Mouse (Mus musculus) gastrocnemius, postnatal 25 days (tissue): ENCODE measurements around the gene Ndel1. TPM values are rescaled to one million over a fixed set of nuclear protein-coding genes. Genes with fewer than 3 reads are reported as not detected.

ENCODE experiments used
- DNase-seq: peaks from one replicate; pipeline ENCODE4 v3.0.0; 2022
- total RNA-seq, 2 experiments: library from RNA; stranded (reverse); gene quantifications; 1 replicate in 1 of 2; 2 replicates in 1 of 2; pipeline ENCODE4 v1.2.3; 2021

Ndel1 gene
- total RNA-seq, 2 experiments from 2014 or later = 69.4 to 71.0 TPM

GRCm38 (mm10) chr11:68893911-68894464 lies 22.3 kb upstream of the Ndel1 start:
- no peak for DNase-seq

DNA sequence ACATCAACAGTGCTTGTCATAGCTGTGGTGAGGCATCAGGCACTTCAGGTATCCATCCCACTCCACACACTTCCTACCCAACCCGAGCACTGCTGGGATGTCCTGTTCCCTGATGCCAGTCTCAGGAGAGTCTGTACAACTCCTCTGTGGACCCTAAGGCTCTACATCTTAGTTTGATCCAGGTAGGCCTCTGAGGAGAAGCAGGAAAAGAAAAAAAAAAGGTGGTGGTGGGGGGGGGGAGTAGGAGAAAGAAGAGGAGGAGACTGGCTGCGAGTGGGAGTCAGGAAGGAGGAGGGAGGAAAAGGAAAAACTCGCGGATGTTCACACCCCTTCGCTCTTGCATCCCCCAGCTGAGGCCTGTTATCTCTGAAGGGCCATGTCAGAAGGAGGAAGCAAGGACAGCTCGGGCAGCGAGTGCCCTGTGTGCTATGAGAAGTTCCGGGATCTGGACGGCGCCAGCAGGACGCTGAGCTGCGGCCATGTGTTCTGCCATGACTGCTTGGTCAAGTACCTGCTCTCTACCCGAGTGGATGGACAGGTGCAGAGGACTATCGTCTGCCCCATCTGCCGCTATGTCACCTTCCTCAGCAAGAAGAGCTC lies 20.7 kb upstream of the Ndel1 start:
- no peak for DNase-seq

DNA sequence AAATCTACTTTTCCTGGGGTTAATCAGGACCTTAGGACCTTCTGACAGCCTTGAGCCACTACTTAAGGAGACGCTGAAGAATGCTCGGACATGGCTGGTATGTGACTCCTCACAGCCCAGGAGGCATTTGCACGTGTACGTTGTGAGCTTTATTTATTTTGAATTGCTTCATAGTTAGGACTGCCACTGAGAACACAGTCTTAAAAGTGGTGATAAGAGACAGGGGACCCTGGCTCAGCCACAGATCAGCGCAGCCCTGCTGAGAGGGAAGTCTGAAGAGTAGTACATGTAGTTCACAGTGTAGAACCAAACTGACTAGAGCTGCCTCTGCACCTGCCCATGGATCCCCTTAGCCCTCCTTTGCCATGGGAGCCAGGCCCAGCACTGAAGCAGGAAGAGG lies 20.2 kb upstream of the Ndel1 start:
- DNase-seq = no peak

- no peak for DNase-seq
These were observed 19.0 kb upstream of the Ndel1 start for GRCm38 (mm10) chr11:68890625-68891024.

GRCm38 (mm10) chr11:68888653-68889052 lies 17.0 kb upstream of the Ndel1 start:
- DNase-seq = no peak

- no peak for DNase-seq
These were observed 16.6 kb upstream of the Ndel1 start, which contains the start of gene Rnf222 for GRCm38 (mm10) chr11:68888253-68888652. Gene Rnf222 (plus strand): TSS chr11:68888553.

- no peak for DNase-seq
These were observed 14.4 kb upstream of the Ndel1 start for GRCm38 (mm10) chr11:68886091-68886490.

GRCm38 (mm10) chr11:68884368-68884767 lies 12.7 kb upstream of the Ndel1 start:
- DNase-seq = no peak

DNA sequence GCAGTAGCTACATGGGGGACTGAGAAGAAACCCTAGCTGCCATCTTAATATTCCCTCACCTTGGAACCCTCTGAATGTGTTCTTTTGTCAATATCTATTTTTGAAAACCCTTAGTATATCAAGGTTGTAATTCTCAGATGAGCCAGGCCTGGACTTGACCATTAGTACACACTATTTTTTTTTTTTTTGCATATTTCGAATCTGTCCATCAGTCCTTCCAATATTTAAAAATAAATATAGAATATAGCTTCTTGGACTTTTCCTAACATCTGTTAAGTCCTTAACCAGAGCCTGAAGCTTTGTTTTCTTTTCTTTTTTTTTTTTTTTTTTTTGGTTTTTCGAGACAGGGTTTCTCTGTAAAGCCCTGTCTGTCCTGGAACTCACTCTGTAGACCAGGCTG lies 12.2 kb upstream of the Ndel1 start:
- no peak for DNase-seq

- DNase-seq = no peak
These were observed 10.4 kb upstream of the Ndel1 start for GRCm38 (mm10) chr11:68882107-68882506.

DNA sequence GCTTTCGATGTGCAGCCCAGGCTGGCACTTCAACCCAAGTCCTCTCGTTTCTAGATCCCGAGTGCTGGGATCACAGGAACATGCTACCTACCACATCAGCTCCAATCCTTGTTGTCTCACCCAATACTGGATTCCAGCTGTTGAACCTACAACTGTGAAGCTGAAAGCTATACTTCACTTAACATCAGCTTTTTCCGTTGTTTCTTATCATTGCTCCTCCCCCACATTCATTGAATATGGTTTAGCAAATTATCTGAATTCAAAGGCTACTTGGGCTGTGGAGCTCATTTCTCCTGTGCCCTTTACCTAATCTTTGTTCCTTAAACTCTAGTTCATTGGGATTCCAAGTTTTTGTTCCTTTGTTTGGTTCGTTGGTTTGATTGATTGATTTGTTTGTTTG lies 7.2 kb upstream of the Ndel1 start:
- DNase-seq = no peak

- no peak for DNase-seq
These were observed 3.2 kb upstream of the Ndel1 start for GRCm38 (mm10) chr11:68874841-68875240.

GRCm38 (mm10) chr11:68871277-68871676 lies 381 bp downstream of the Ndel1 start:
- no peak for DNase-seq

DNA sequence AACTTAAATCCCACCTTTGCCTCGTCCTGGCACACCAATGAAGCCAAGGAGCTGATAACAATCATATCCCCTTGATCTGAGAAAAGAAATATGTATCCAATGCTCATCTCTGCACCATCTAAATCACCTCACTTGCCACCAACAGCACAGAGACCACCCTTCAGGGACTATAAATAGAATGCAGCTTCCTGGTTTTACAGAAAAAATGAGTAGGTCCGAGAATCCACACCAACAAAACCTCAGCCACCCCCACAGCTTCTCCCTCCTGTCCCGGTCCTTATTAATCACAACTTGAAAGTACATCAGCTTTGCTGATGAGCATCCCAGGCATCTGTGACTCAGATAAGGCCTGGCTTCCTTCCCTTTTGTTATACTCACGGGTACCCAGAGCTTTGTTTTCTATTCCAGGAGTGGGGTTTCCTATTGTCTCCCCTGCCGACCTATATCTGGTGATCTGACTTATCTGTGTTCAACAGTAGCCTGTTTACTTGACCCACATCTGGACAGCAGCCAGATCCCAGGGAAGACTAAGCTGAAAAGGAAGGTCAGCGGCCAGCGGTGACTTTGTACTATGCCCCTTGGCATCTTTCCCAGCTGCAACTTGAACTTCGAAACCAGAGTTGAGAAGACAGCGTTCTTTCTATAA lies 7.0 kb downstream of the Ndel1 start:
- DNase-seq = peak; percentile 86

GRCm38 (mm10) chr11:68863631-68864091 lies 8.0 kb downstream of the Ndel1 start:
- DNase-seq = no peak

GRCm38 (mm10) chr11:68862260-68862659 lies 9.4 kb downstream of the Ndel1 start:
- no peak for DNase-seq

- no peak for DNase-seq
These were observed 11.6 kb downstream of the Ndel1 start for GRCm38 (mm10) chr11:68859943-68860593.

- no peak for DNase-seq
These were observed 14.3 kb downstream of the Ndel1 start for GRCm38 (mm10) chr11:68857329-68857728.

DNA sequence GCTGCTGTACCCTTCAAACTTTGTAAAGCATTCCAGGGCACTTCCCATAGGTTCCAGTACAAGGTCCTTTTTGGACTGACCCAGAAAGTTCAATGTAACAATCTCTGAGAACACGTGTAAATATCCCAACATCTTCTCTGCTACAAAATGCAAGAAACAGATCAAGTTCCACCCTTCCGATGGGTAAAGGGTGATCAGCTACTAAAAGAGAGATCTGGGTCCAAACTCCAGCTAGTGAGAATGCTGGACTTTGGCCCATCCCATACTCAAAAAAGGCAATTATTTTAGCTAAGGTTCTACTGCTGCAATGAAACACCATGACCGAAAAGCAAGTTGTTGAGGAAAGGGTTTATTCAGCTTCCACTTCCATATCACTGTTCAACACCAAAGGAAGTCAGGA lies 17.0 kb downstream of the Ndel1 start:
- no peak for DNase-seq

GRCm38 (mm10) chr11:68853611-68854401 lies 17.9 kb downstream of the Ndel1 start:
- peak; percentile 50 for DNase-seq

DNA sequence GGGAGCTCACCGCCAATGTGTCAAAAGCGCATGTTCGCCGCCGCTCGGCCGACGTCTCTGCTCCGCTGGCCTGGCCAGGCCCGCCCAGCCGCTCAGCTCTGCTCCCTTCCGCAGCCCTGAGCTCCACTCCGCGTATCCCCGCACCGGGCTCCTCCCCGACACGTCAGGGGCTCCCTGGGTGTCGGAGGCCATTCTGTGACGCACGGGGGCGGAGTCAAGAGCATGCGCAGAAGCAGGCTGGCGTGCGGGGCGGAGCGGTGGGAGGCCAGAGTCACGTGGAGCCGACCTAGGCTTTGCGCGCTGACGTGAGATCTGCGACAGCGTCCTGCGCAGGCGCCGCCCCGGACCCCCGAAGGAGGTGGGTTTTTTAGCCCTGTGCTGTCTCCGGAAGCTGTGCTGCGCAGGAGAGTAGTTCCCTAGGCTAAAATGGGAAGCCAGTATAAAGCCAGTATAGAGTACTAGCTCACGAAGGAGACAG lies 18.7 kb downstream of the Ndel1 start:
- DNase-seq = peak; percentile 100

- peak; percentile 80 for DNase-seq
These were observed 19.2 kb downstream of the Ndel1 start for GRCm38 (mm10) chr11:68852486-68852901.
